1 mouse cellular context compared by ENCODE assay signal in genomic region chr11:116096213-116097108, GRCm38 (mm10).
TF ChIP-seq lines count a peak whose summit lies in the region.

No protein-coding gene starts in this region.

TF ChIP-seq in MEL, 35 proteins besides CTCF, POLR2A, EP300 and RAD21:
- TF ChIP-seq HCFC1 (IDR thresholded peaks at IDR 0.05; ENCODE audit: low read depth, low read length) (0 out of 2 replicates have a peak, but pooled peaks have one; percentile 23), SMC3 (IDR thresholded peaks at IDR 0.05; ENCODE audit: low read depth, low read length) (peak; percentile 50), SIN3A (IDR thresholded peaks at IDR 0.05; ENCODE audit: low read length) (peak; percentile 50), USF1 (IDR thresholded peaks at IDR 0.05; ENCODE audit: low read depth, low read length) (0 out of 2 replicates have a peak, but pooled peaks have one; percentile 36), GABPA (IDR thresholded peaks at IDR 0.05; ENCODE audit: low read depth, low read length) (no peak), ZKSCAN1 (IDR thresholded peaks at IDR 0.05; ENCODE audit: low read depth, low read length) (peak; percentile 28; the same call in 1 of the 2 replicates), USF2 (IDR thresholded peaks at IDR 0.05; ENCODE audit: borderline replicate concordance in 1 of 2, insufficient read depth in 1 of 2, low read depth in 1 of 2, low read length in 2 of 2) (no peak), JUND (IDR thresholded peaks at IDR 0.05; ENCODE audit: low read depth, low read length) (no peak), RCOR1 (IDR thresholded peaks at IDR 0.05; ENCODE audit: low read depth, low read length) (0 out of 2 replicates have a peak, but pooled peaks have one; percentile 12), ZMIZ1 (IDR thresholded peaks at IDR 0.05; ENCODE audit: low read depth, low read length) (no peak), ZNF384 (IDR thresholded peaks at IDR 0.05; ENCODE audit: low read depth, low read length) (peak; percentile 91), CHD1 (IDR thresholded peaks at IDR 0.05; ENCODE audit: low read depth, low read length) (0 out of 2 replicates have a peak, but pooled peaks have one; percentile 29), ZC3H11A (IDR thresholded peaks at IDR 0.05; ENCODE audit: low read depth, low read length) (no peak; the same call in 1 of the 2 replicates), MXI1 (IDR thresholded peaks at IDR 0.05; ENCODE audit: low read depth, low read length) (peak; percentile 31; the same call in 1 of the 2 replicates), CHD2 (IDR thresholded peaks at IDR 0.05; ENCODE audit: low read length) (no peak), MAZ (IDR thresholded peaks at IDR 0.05; ENCODE audit: low read depth, low read length) (no peak)
